Mouse (Mus musculus): ENCODE results near the gene Mob3b.

- no peak for TF ChIP-seq CTCF (IDR thresholded peaks at IDR 0.05; ENCODE audit: low read depth, low read length)
- TF ChIP-seq POLR2A (IDR thresholded peaks at IDR 0.05; ENCODE audit: extremely low read depth, insufficient read depth, low read length) = no peak
Measured at GRCm38 (mm10) chr4:35175566-35175965, 18.3 kb upstream of the Mob3b start.

Measured in liver, adult 2 months (tissue).